Mouse (Mus musculus) forebrain, embryonic 16.5 days (tissue): ENCODE measurements around the gene Abr. TPM values are rescaled to one million over a fixed set of nuclear protein-coding genes. Genes with fewer than 3 reads are reported as not detected.

Experiments used
- ATAC-seq: fragments of 200-750 bp; cut with Nextera tagmentation; 2 replicates; pipeline ENCODE4 v1.8.0; 2017; ENCODE audit warnings: mild to moderate bottlenecking, moderate library complexity
- H3K27ac ChIP-seq: fragments of 300-500 bp; sonication (generic); 2 replicates; pipeline ENCODE4 v1.5.1; 2014; ENCODE audit warnings: low read length, control low read depth
- H3K27me3 ChIP-seq: fragments of 300-500 bp; sonication (generic); replicated peaks from 2 replicates; pipeline ENCODE4 v1.6.1; 2014; ENCODE audit warnings: low read length; ENCODE audit not compliant: control insufficient read depth, insufficient read depth
- H3K36me3 ChIP-seq: fragments of 300-500 bp; sonication (generic); 2 replicates; pipeline ENCODE4 v1.6.1; 2014; ENCODE audit not compliant: control insufficient read depth, insufficient read depth
- H3K4me1 ChIP-seq: fragments of 300-500 bp; sonication (generic); replicated peaks from 2 replicates; pipeline ENCODE4 v1.6.1; 2014; ENCODE audit warnings: low read length; ENCODE audit not compliant: control insufficient read depth, insufficient read depth
- H3K4me2 ChIP-seq: fragments of 300-500 bp; sonication (generic); 2 replicates; pipeline ENCODE4 v1.6.1; 2014; ENCODE audit warnings: mild to moderate bottlenecking, low read length, control low read depth
- H3K4me3 ChIP-seq: fragments of 300-500 bp; sonication (generic); replicated peaks from 2 replicates; pipeline ENCODE4 v1.5.1; 2014; ENCODE audit warnings: mild to moderate bottlenecking, low read length, control low read depth
- H3K9ac ChIP-seq: fragments of 300-500 bp; sonication (generic); replicated peaks from 2 replicates; pipeline ENCODE4 v1.6.1; 2014; ENCODE audit warnings: low read depth, low read length, control low read depth
- H3K9me3 ChIP-seq: fragments of 300-500 bp; sonication (generic); 2 replicates; pipeline ENCODE4 v1.6.1; 2016; ENCODE audit warnings: low read length; ENCODE audit not compliant: control insufficient read depth
- WGBS: fragments of 180-500 bp; shearing (Covaris S2); extraction: QIAGEN DNeasy Blood & Tissue Kit; methylation state at CpG from one replicate; pipeline ENCODE4 v1.1.7; 2014; 5-methylcytosine and 5-hydroxymethylcytosine counted together
- polyA plus RNA-seq: library from polyadenylated mRNA; unstranded; fragments of >200 nt; fragmentation: Nextera tagmentation; extraction: Ambion mirVana; gene quantifications from 2 replicates; pipeline ENCODE4 v1.2.1, GENCODE M21; 2015

The Abr gene
- polyA plus RNA-seq, 1 experiment from 2014 or later: 121 TPM

DNA sequence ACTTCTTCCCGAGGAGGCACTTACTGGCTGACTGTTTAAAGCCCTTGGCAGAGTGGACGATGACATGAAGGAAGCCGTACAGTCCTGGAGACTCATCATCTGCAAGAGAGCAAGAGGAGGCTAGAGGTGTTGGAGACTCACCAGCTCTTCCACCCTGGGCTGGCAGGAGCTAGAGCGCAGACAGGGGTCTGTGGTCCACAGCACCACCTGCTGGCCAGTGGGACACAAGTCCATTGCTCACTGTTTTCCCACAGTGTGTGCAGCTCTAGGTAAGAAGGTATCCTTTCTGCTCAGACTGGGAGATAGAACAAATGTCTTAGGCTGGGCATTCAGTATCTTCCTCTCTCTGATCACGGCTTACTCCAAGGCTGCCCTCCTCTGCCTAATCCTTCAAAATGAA is 167.6 kb downstream of the Abr start:
- Histone ChIP-seq H3K4me2 (no peak overlapping the region), H3K27me3 (no peaks in the 10 kb centered on the region), H3K4me1 (peaks cover 13% of the 10 kb centered on the region), H3K9me3 (no peaks in the 10 kb centered on the region), H3K27ac (no peak overlapping the region), H3K9ac (no peak overlapping the region), H3K36me3 (peaks cover 16% of the 10 kb centered on the region), H3K4me3 (no peak overlapping the region)
- ATAC-seq: no peak
- WGBS: 53% methylated on average over 5 of the region's 5 CpGs

DNA sequence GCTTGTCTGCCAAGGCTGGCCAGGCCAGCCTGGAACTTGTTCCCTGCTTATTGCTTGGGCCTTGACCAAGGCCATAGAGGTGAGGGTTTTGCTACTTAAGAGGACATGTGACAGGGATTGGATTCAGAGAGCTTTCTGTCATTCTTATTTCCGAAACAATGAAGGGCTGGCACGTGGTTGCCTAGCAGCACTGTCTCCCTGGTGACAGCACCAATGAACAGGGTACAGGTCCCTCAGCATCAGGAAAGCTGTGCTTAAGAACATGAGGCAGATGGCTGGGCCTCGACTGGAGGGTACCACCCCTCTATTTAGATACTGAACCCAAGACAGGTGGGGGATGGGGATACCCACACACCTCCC is 171.9 kb downstream of the Abr start:
- Histone ChIP-seq H3K4me3 (no peak overlapping the region), H3K9me3 (no peaks in the 10 kb centered on the region), H3K27me3 (no peaks in the 10 kb centered on the region), H3K36me3 (peaks cover 9% of the 10 kb centered on the region; the same call in 1 of the 2 replicates), H3K27ac (peak overlapping the region; percentile 96), H3K4me1 (peaks cover 24% of the 10 kb centered on the region), H3K4me2 (peak overlapping the region; percentile 30), H3K9ac (peak overlapping the region; percentile 33; the same call in 1 of the 2 replicates)
- peak; percentile 79 for ATAC-seq
- WGBS: 7% methylated on average over 3 of the region's 3 CpGs

DNA sequence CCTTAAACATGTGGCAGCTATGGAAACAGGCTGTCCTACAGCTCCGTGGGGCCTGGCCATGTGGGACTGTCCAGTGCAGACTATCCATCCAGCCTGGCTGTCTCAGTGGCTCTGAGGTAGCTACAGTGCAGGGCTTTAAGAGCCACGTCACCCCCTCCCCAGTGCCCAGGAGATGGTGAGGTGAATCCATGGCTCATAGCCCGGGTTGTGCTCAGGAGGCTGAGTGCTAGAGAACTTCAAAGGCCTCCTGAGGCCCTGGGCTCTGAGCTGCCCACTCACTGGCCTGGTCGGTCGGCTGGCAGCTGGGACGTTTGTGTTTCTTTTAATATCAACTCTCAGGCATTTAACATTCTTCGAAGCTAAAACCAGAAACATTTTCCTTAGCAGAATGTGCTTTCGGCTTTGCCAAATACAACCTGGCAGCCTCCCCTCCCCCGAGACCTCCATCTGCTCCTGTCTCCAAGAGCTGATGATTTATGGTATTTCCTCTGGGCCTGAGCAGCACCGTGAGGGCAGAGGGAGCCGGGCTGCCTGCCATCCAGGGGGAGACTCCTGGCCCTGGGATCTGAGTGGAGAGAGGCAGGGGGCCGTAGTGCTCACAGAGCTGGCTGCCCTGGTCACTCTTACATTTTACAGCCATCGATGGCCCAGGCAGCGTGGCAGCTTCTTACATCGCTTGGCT is 172.5 kb downstream of the Abr start:
- Histone ChIP-seq H3K4me2 (peak overlapping the region; percentile 30), H3K4me1 (peaks cover 24% of the 10 kb centered on the region), H3K4me3 (no peak overlapping the region), H3K9me3 (no peaks in the 10 kb centered on the region), H3K27ac (peak overlapping the region; percentile 96), H3K36me3 (peaks cover 7% of the 10 kb centered on the region; the same call in 1 of the 2 replicates), H3K9ac (peak overlapping the region; percentile 33; the same call in 1 of the 2 replicates), H3K27me3 (no peaks in the 10 kb centered on the region)
- WGBS: 20% methylated on average over 15 of the region's 15 CpGs
- ATAC-seq: peak; percentile 70

DNA sequence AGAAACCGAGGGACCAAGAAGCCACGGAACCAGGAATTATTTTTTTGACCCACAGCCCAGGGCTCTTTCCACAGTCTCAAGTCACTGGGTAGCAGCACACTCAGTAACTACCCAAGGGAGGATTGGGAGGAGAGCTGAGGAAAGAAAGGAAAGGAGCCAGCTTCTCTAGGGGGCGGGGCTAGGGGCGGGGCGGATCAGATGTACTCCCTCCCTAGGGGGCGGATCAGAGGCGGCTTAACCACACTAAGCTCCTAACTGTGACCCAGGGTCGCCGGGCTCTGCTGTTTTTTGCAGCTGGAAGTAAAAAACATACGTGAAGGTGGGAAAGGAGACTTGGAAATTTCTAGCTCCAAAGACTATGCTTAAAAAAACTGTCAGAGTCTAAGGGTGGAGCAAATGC is 175.9 kb downstream of the Abr start:
- WGBS: 4% methylated on average over 10 of the region's 10 CpGs
- Histone ChIP-seq H3K4me3 (no peak overlapping the region), H3K36me3 (no peaks in the 10 kb centered on the region), H3K9me3 (no peaks in the 10 kb centered on the region), H3K4me1 (peaks cover 24% of the 10 kb centered on the region), H3K9ac (no peak overlapping the region), H3K4me2 (no peak overlapping the region), H3K27me3 (no peaks in the 10 kb centered on the region), H3K27ac (no peak overlapping the region)
- no peak for ATAC-seq

DNA sequence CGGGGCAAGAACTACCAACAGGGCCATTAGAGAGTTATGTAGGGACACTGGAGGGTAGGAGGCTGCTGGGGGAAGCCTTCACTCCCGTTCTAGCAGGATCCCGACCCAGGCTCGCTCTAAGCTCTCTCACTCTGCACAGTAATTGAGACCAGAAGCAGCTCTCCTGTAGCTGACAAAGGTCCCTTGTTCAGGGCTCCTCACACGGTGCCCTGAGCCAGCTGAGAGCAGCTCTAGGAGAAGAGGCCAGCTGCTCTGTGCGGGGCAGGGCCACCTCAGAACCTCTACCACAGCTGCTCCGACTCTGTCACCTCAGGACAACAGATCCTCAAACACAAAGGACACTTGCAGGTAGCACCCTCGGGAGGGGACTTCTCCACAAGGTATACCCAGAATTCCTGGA is 176.7 kb downstream of the Abr start:
- no peak for ATAC-seq
- Histone ChIP-seq H3K4me2 (no peak overlapping the region), H3K9me3 (no peaks in the 10 kb centered on the region), H3K4me3 (no peak overlapping the region), H3K36me3 (no peaks in the 10 kb centered on the region), H3K27me3 (no peaks in the 10 kb centered on the region), H3K9ac (no peak overlapping the region), H3K4me1 (peaks cover 25% of the 10 kb centered on the region), H3K27ac (no peak overlapping the region)
- 29% methylated on average over 8 of the region's 8 CpGs for WGBS

DNA sequence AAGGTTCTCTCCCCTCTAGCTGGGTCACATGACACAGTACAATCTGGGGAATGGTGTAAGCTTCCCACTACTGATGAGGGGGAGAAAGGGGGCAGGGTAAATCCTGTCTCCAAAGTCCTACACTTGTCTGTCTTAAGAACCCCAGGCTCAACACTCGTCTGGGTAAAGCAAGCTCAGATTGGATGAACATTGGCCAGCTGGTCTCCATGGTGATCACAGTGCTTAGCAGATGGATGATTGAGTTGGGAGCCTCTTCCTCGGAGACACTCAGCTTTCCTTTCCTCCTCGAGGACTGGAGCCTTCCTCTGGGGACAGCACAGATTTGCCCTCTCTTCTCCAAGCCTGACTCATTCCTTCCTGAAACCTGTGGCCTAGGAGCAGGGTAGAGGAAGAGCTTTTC is 182.4 kb downstream of the Abr start:
- ATAC-seq: peak; percentile 50
- 10% methylated on average over 3 of the region's 3 CpGs for WGBS
- Histone ChIP-seq H3K27me3 (no peaks in the 10 kb centered on the region), H3K4me3 (no peak overlapping the region), H3K4me2 (no peak overlapping the region), H3K4me1 (peaks cover 27% of the 10 kb centered on the region), H3K36me3 (no peaks in the 10 kb centered on the region), H3K9me3 (no peaks in the 10 kb centered on the region), H3K9ac (no peak overlapping the region), H3K27ac (peak overlapping the region; percentile 1; the same call in 1 of the 2 replicates)

DNA sequence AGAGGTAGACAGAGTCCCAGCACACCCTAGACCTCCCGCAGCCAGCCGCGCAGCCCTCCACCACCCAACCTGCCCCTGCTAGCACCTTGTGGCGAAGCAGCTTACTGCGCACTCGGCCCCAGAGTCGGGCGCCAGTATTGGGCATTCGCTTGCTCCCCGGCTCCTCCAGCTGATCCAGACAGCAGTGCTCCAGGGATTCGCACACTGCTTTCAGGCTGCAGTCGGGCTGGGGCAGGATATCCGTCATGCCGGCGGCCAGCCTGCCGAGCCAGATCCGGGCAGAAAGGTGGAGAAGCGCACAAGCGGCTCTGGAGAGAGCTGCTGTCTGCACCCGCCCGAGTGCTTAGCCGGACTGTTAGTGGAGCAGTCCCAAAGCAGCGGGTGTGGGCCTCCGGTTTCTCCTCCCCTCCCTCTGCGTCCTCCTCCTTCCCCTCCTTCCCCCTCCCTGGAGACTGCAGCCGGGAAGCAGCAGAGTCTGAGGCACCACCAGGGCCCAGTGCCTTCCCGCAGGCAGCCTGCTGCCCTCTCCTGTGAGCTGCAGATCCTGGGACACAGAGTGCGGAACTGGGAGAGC is 185.2 kb downstream of the Abr start:
- Histone ChIP-seq H3K27me3 (no peaks in the 10 kb centered on the region), H3K4me3 (peak overlapping the region; percentile 25), H3K9me3 (no peaks in the 10 kb centered on the region), H3K36me3 (no peaks in the 10 kb centered on the region), H3K4me1 (peaks cover 27% of the 10 kb centered on the region), H3K4me2 (peak overlapping the region; percentile 38), H3K9ac (peak overlapping the region; percentile 35), H3K27ac (peak overlapping the region; percentile 8; the same call in 1 of the 2 replicates)
- ATAC-seq: peak; percentile 45
- WGBS: 6% methylated on average over 28 of the region's 28 CpGs

DNA sequence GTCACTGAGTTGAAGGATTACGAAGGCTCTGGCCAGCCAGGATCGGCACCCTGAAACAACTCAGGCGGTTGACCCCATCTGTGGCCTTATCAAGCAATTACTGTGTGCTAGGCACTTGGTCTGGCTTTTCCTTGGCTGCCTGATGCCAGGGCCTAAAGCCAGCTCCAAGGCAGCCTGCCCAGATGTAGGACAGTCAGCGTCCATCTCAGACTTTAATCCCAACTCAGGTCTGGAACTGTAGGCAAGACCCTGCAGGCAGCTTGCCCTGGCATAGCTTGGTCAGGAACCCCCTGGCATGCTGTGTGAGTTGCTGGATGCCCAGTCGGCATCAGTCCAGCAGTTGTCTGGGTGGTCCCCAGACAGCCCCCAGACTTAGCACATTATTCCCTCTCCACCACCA is 186.1 kb downstream of the Abr start:
- H3K4me1 ChIP-seq: peaks cover 27% of the 10 kb centered on the region
- H3K27me3 ChIP-seq: no peaks in the 10 kb centered on the region
- H3K4me3 ChIP-seq: no peak overlapping the region
- no peaks in the 10 kb centered on the region for H3K9me3 ChIP-seq
- WGBS: 79% methylated on average over 5 of the region's 5 CpGs
- H3K27ac ChIP-seq: no peak overlapping the region
- H3K36me3 ChIP-seq: no peaks in the 10 kb centered on the region
- no peak for ATAC-seq
- H3K4me2 ChIP-seq: no peak overlapping the region
- H3K9ac ChIP-seq: no peak overlapping the region

DNA sequence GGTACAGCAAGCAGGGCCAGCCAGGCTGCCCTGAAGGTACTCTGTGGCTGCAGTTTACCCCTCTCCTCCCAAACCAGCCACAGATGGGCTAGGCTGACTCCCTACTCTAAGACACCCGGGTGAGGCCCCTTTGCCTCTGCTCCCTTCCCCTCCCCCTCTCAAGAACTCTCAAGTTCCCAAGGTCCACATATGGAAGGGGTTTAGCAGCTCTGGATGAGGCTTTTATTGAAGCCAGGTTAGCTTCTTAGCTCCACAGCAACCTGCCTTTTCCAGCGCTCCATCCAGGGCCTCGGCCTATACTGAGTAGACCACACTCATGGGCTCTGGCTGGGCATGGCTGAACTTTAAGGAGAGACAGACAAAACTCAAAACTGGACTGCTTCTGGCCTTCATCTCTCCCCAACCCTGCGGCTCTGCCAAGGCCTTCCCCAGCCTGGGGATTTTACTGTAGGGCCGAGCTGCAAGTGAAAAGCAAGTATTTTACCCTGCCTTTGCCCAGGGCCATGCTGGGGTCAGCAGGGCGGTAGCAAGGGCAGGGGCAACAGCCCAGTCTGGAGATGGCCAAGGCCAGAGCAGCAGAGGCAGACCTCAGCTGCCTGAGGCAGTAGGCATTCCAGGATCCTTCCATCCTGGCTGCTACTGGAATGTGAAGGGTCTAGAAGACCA is 192.0 kb downstream of the Abr start:
- no peak for ATAC-seq
- Histone ChIP-seq H3K4me3 (no peak overlapping the region), H3K4me1 (peaks cover 5% of the 10 kb centered on the region; the same call in 1 of the 2 replicates), H3K36me3 (no peaks in the 10 kb centered on the region), H3K9me3 (no peaks in the 10 kb centered on the region), H3K27me3 (no peaks in the 10 kb centered on the region), H3K27ac (no peak overlapping the region), H3K4me2 (no peak overlapping the region), H3K9ac (no peak overlapping the region)
- WGBS: 77% methylated on average over 6 of the region's 6 CpGs
